Mouse (Mus musculus): ENCODE measurements around the gene Zranb1. TPM values are rescaled to one million over a fixed set of nuclear protein-coding genes. Genes with fewer than 3 reads are reported as not detected.

The Zranb1 gene
- total RNA-seq, 4 experiments from 2014 or later: 33.4 to 37.8 (median 36.2) TPM

Other genes with a start within 250 kb of the Zranb1 start
- gene Fam53b, start 117.3 kb upstream of the Zranb1 start, total RNA-seq (2022): 100 to 1,000 TPM in 1 of 4 experiments, 10 to 100 TPM in 3; 84.3 to 115 (median 87.7) TPM
- gene Eef1akmt2, start 78.5 kb upstream of the Zranb1 start, total RNA-seq (2022): 10 to 100 TPM; 25.1 to 38.6 (median 32.1) TPM
- 10 to 100 TPM; 30.5 to 39.6 (median 34.8) TPM for gene Abraxas2, start 71.9 kb upstream of the Zranb1 start, total RNA-seq (2022)
- gene Fgfr2, start 192.2 kb downstream of the Zranb1 start, total RNA-seq (2022): 100 to 1,000 TPM; 193 to 471 (median 262) TPM
- gene Ctbp2, start 193.2 kb downstream of the Zranb1 start, total RNA-seq (2022): 10 to 100 TPM; 60.6 to 88.6 (median 73.7) TPM

All from adrenal gland, adult 8-10 months (tissue).